Mouse (Mus musculus) ovary, postnatal 36 days (tissue): ENCODE results near the gene Cirbp.
A peak's percentile ranks its signal among the peaks of the same experiment; 100 is the strongest.

Source experiments
- DNase-seq: peaks from one replicate; pipeline ENCODE4 v3.0.0; 2022; ENCODE audit warnings: low spot score, mixed read lengths

Gene Cirbp

GRCm38 (mm10) chr10:80150226-80151210 lies 15.3 kb upstream of the Cirbp start:
- DNase-seq, result peak; percentile 66

GRCm38 (mm10) chr10:80151211-80152034 lies 14.4 kb upstream of the Cirbp start:
- peak; percentile 70 for DNase-seq

DNA sequence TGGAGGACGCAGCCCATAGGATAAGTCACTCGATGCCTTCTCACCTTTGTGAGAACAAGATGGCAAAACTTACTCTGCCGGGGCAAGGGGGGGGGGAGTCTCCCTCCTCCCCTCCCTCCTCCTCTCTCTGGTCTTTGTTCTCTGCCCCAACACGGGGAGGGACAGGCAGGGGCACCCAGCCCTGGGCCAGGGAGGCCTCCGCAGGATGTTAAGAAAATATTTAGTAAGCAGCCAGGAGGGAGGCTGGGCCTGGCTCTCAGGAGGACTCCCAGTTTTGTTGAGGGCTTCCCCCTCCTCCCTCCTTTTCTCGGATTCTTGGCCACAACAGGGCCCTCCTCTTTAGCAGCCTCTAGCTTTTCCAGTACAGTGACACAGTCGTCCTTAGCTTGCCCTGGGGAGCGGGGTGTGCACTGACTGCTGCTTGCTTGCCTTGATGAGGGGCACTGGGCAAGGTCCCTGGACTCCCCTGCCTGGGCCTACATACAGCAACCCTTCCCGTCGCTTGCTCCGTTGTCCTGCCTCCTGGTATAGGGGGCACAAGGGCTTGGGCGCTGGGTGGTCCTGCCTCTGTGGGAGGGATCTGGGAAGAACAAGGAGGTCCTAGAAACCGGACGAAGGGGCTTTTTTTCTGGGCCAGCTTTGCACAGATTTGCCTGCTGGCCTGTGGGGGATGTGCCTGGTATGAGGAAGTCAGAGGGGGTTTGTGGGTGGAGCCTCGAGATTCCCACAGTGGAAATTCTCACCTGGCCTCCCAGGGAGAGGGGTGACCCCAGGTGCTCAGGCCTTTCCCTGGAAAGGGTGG lies 13.5 kb upstream of the Cirbp start:
- DNase-seq, result peak; percentile 61

GRCm38 (mm10) chr10:80152873-80153260 lies 12.9 kb upstream of the Cirbp start:
- DNase-seq, result peak; percentile 56

- DNase-seq, result no peak
These were observed 12.1 kb upstream of the Cirbp start for GRCm38 (mm10) chr10:80153713-80154112.

DNA sequence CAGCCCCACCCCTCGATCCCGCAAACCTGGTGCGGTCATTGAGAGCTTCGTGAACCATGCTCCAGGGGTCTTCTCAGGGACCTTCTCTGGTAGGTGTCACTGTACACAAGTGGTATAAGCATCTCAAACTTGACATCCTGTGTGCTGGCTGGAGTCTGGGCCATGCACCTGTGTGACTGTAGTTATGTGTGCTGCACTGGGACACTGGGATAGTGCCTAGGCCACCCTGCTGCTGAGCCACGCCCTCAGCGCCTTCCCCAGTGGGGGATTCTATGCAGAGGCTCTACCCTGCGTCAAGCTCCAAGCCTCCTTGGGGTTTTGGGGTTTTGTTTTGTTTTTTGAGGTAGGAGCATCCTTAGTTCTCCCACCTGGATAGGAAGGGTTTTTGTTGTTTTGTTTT lies 11.4 kb upstream of the Cirbp start:
- no peak for DNase-seq

- DNase-seq, result no peak
These were observed 10.5 kb upstream of the Cirbp start for GRCm38 (mm10) chr10:80155277-80155676.

GRCm38 (mm10) chr10:80156002-80156751 lies 9.6 kb upstream of the Cirbp start:
- no peak for DNase-seq

DNA sequence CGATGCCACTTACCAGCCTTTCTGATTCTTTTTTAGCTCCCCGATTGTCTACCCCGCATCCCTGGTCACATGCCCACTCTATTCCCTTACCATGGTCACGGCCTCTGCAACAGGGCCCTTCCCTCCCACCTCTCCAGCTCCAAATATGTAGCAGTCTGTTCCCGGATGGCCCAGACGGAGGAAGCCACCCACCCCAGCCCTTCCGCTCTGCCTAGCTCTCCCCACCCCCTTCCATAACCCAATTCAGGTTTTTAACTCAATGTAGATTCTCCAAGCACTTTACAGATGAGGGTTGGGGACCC lies 9.1 kb upstream of the Cirbp start:
- DNase-seq, result no peak

- no peak for DNase-seq
These were observed 8.4 kb upstream of the Cirbp start for GRCm38 (mm10) chr10:80157141-80157929.

GRCm38 (mm10) chr10:80158307-80158986 lies 7.3 kb upstream of the Cirbp start:
- peak; percentile 51 for DNase-seq

DNA sequence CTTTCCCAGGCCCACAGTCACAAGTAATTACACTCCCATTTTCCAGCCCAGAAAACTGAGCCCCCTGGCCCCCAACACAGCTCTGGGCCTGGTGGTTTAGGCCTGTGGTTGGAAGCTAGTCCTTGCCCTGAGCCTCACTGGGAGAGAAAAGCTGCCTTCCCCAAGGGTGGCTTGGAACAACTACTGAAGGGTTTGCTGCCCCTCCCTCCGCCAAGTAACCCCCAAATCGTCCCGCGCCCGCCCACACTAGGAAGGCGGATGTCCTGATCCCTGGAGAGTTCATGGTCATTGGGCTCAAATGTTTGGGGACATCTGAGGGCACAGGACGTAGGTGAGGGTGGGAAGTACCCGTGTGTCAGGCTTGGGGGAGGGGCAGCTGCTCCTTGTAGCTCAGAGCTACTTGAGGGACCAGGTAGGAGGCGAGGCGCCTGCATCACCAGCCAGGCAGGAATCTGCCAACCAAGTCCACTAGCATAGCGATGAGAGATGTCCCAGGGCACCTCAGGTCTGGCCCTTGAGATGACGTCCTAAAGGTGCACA lies 6.7 kb upstream of the Cirbp start:
- peak; percentile 50 for DNase-seq

GRCm38 (mm10) chr10:80159561-80160454 lies 6.0 kb upstream of the Cirbp start:
- peak; percentile 98 for DNase-seq

DNA sequence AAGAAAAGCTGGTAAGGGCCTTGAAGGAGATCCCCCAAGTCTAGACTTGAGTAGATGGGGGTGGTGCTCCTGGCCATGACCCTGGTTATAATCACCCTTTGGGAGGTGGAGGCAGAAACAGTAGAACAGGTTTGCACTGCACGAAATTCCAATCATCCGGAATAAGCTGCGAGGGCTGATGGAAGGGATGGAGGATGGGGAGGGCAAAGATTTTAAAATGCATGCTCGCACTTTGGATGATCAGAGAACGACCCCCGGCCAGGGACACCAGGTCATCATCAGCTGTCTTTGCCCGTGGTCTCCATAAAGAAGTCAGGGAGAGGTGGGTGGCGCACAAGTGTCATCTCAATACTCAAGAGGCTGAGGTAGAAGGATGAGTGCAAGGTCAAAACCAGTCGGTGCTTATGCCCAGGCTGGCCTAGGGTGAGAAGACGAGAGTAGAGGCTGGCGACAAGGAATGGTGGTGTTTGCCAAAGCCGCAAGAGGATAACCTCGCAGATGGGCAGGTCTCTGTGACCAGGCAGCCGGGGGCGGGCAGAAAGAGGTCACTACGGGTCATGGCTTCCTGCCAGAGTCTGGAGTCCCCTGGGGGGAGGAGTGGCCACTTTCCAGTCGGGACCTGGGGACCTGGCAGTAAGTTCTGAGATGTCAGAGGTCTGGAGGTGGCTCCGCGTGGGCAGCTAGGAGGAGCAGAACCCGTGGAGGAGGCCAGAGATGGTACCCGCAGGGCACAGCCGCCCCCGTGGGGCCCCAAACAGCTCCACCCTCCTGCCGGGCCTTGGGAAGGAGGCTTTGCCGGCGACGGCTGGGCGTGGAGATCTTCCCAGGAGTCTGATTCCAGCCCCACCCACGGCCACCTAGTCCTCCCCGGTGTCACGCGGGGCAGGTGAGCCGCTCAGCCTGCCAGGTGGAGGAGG lies 5.1 kb upstream of the Cirbp start:
- DNase-seq, result peak; percentile 85

- DNase-seq, result peak; percentile 32
These were observed 4.1 kb upstream of the Cirbp start for GRCm38 (mm10) chr10:80161522-80162242.

DNA sequence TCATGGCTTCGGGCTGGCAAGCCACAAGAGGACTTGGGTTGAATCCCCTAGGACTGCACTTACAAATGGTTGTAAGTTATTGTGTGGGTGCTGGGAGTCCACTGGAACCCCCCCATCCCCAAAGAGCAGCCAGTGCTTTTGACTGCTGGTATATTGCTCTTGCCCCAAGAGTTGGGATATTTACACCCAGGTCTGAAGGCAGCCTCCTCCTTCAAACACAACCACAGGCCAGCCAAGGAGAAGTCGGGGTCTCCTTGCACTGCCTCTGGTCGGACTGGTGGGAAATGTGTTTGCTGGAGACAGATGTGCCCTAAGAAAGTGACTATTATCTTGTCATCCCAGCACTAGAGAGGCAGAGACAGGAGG lies 3.6 kb upstream of the Cirbp start:
- no peak for DNase-seq

DNA sequence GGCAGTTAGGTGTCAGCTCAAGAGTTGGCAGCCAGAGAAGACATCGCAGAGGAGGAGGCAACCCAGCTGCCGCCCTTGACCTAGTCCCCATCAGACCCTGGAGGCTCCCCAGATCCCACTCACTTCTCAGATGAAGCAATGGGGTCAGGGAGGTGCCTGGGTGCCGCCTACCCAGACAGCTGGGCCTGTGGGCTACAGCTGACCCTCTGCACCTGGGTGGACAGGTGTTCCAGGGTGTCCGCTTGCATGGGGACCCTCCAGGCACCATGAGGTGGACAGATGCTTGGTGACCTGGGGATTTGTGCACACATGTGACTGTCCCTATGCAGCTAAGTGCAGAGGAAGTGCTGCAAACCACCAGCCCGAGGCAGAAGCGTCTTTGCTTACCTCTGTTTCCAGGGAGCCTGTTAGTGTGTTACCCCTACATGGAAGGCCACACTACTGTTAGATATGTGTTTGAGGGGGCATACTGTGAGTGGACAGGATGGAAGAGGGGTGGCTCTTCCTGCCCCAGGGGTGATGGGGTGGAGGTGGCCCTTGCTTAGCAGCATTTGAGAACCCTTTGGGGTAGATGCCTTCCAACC lies 3.0 kb upstream of the Cirbp start:
- peak; percentile 7 for DNase-seq
